Mouse (Mus musculus) midbrain, embryonic 16.5 days (tissue): ENCODE data around the gene Fstl5. TPM values are rescaled to one million over a fixed set of nuclear protein-coding genes. Genes with fewer than 3 reads are reported as not detected.

Experiments used
- ATAC-seq: fragments of 200-750 bp; cut with Nextera tagmentation; 2 replicates; pipeline ENCODE4 v1.8.0; 2017; ENCODE audit warnings: moderate TSS enrichment
- H3K27ac ChIP-seq: fragments of 300-500 bp; sonication (generic); 2 replicates; pipeline ENCODE4 v1.5.1; 2014; ENCODE audit warnings: mild to moderate bottlenecking, low read length, mixed read lengths
- H3K27me3 ChIP-seq: fragments of 300-500 bp; sonication (generic); 2 replicates; pipeline ENCODE4 v1.6.1; 2014; ENCODE audit warnings: low read depth, low read length, mixed read lengths; ENCODE audit not compliant: control insufficient read depth, insufficient read depth
- H3K36me3 ChIP-seq: fragments of 300-500 bp; sonication (generic); 2 replicates; pipeline ENCODE4 v1.6.1; 2014; ENCODE audit warnings: mild to moderate bottlenecking, low read length, moderate library complexity, mixed read lengths; ENCODE audit not compliant: control insufficient read depth, insufficient read depth
- H3K4me1 ChIP-seq: fragments of 300-500 bp; sonication (generic); 2 replicates; pipeline ENCODE4 v1.6.1; 2014; ENCODE audit warnings: mild to moderate bottlenecking, low read length, mixed read lengths; ENCODE audit not compliant: control insufficient read depth, insufficient read depth
- H3K4me2 ChIP-seq: fragments of 300-500 bp; sonication (generic); 2 replicates; pipeline ENCODE4 v1.6.1; 2014; ENCODE audit warnings: mild to moderate bottlenecking, low read length, mixed read lengths
- H3K4me3 ChIP-seq: fragments of 300-500 bp; sonication (generic); 2 replicates; pipeline ENCODE4 v1.5.1; 2014; ENCODE audit warnings: low read depth, mild to moderate bottlenecking, low read length, moderate library complexity, mixed read lengths
- H3K9ac ChIP-seq: fragments of 300-500 bp; sonication (generic); 2 replicates; pipeline ENCODE4 v1.6.1; 2014; ENCODE audit warnings: low read depth, low read length, mixed read lengths
- H3K9me3 ChIP-seq: fragments of 300-500 bp; sonication (generic); replicated peaks from 2 replicates; pipeline ENCODE4 v1.6.1; 2014; ENCODE audit warnings: mild to moderate bottlenecking, low read length, mixed read lengths; ENCODE audit not compliant: control insufficient read depth, poor library complexity, severe bottlenecking
- whole genome bisulfite sequencing: fragments of 180-500 bp; shearing (Covaris S2); extraction: QIAGEN DNeasy Blood & Tissue Kit; methylation state at CpG from one replicate; pipeline ENCODE4 v1.1.7; 2014; 5-methylcytosine and 5-hydroxymethylcytosine counted together
- polyA plus RNA-seq: library from polyadenylated mRNA; unstranded; fragments of >200 nt; fragmentation: Nextera tagmentation; extraction: Ambion mirVana; gene quantifications from 2 replicates; pipeline ENCODE4 v1.2.1, GENCODE M21; 2015

Gene Fstl5
- polyA plus RNA-seq, 1 experiment from 2014 or later = 56.3 TPM

- ATAC-seq = no peak
- H3K9ac ChIP-seq = no peak overlapping the region
- no peaks in the 10 kb centered on the region for H3K36me3 ChIP-seq
- no peaks in the 10 kb centered on the region for H3K9me3 ChIP-seq
- no peaks in the 10 kb centered on the region for H3K27me3 ChIP-seq
- H3K4me2 ChIP-seq = no peak overlapping the region
- no peaks in the 10 kb centered on the region for H3K4me1 ChIP-seq
- H3K4me3 ChIP-seq = no peak overlapping the region
- H3K27ac ChIP-seq = no peak overlapping the region
- WGBS = 87% methylated on average over 1 of the region's 1 CpGs
These were observed 177.3 kb downstream of the Fstl5 start for GRCm38 (mm10) chr3:76251385-76251784.

GRCm38 (mm10) chr3:76292993-76293392, 218.9 kb downstream of the Fstl5 start:
- Histone ChIP-seq H3K4me3 (no peak overlapping the region), H3K4me1 (no peaks in the 10 kb centered on the region), H3K36me3 (no peaks in the 10 kb centered on the region), H3K27me3 (no peaks in the 10 kb centered on the region), H3K27ac (no peak overlapping the region), H3K9me3 (no peaks in the 10 kb centered on the region), H3K9ac (no peak overlapping the region), H3K4me2 (no peak overlapping the region)
- WGBS = 89% methylated on average over 1 of the region's 1 CpGs
- no peak for ATAC-seq

- 4% methylated on average over 1 of the region's 1 CpGs for WGBS
- H3K9ac ChIP-seq = no peak overlapping the region
- H3K36me3 ChIP-seq = no peaks in the 10 kb centered on the region
- H3K9me3 ChIP-seq = no peaks in the 10 kb centered on the region
- no peaks in the 10 kb centered on the region for H3K27me3 ChIP-seq
- H3K4me2 ChIP-seq = no peak overlapping the region
- no peak overlapping the region for H3K4me3 ChIP-seq
- no peak overlapping the region for H3K27ac ChIP-seq
- H3K4me1 ChIP-seq = no peaks in the 10 kb centered on the region
- no peak for ATAC-seq
These were observed 220.3 kb downstream of the Fstl5 start for GRCm38 (mm10) chr3:76294394-76294793.

GRCm38 (mm10) chr3:76301026-76301773, 227.1 kb downstream of the Fstl5 start:
- Histone ChIP-seq H3K36me3 (no peaks in the 10 kb centered on the region), H3K9ac (no peak overlapping the region), H3K4me2 (no peak overlapping the region), H3K27me3 (no peaks in the 10 kb centered on the region), H3K27ac (no peak overlapping the region), H3K9me3 (no peaks in the 10 kb centered on the region), H3K4me1 (no peaks in the 10 kb centered on the region), H3K4me3 (no peak overlapping the region)
- ATAC-seq = no peak
- 85% methylated on average over 2 of the region's 2 CpGs for WGBS

GRCm38 (mm10) chr3:76316991-76317390, 242.9 kb downstream of the Fstl5 start:
- Histone ChIP-seq H3K4me2 (no peak overlapping the region), H3K4me3 (no peak overlapping the region), H3K4me1 (no peaks in the 10 kb centered on the region), H3K27me3 (no peaks in the 10 kb centered on the region), H3K9ac (no peak overlapping the region), H3K9me3 (no peaks in the 10 kb centered on the region), H3K36me3 (no peaks in the 10 kb centered on the region), H3K27ac (no peak overlapping the region)
- WGBS = 90% methylated on average over 3 of the region's 3 CpGs
- ATAC-seq = no peak

- 94% methylated on average over 4 of the region's 4 CpGs for WGBS
- H3K4me1 ChIP-seq = no peaks in the 10 kb centered on the region
- no peaks in the 10 kb centered on the region for H3K9me3 ChIP-seq
- no peak overlapping the region for H3K4me2 ChIP-seq
- H3K4me3 ChIP-seq = no peak overlapping the region
- no peak for ATAC-seq
- no peaks in the 10 kb centered on the region for H3K36me3 ChIP-seq
- H3K27ac ChIP-seq = no peak overlapping the region
- H3K27me3 ChIP-seq = no peaks in the 10 kb centered on the region
- H3K9ac ChIP-seq = no peak overlapping the region
These were observed 245.5 kb downstream of the Fstl5 start for GRCm38 (mm10) chr3:76319531-76319930.

GRCm38 (mm10) chr3:76322431-76322830, 248.4 kb downstream of the Fstl5 start:
- Histone ChIP-seq H3K4me1 (no peaks in the 10 kb centered on the region), H3K36me3 (no peaks in the 10 kb centered on the region), H3K9me3 (no peaks in the 10 kb centered on the region), H3K27me3 (no peaks in the 10 kb centered on the region), H3K27ac (no peak overlapping the region), H3K4me2 (no peak overlapping the region), H3K4me3 (no peak overlapping the region), H3K9ac (no peak overlapping the region)
- no peak for ATAC-seq
- WGBS = 86% methylated on average over 1 of the region's 1 CpGs

GRCm38 (mm10) chr3:76336922-76337321, 262.9 kb downstream of the Fstl5 start:
- no peak for ATAC-seq
- Histone ChIP-seq H3K4me2 (no peak overlapping the region), H3K9ac (no peak overlapping the region), H3K27me3 (no peaks in the 10 kb centered on the region), H3K4me3 (no peak overlapping the region), H3K36me3 (no peaks in the 10 kb centered on the region), H3K27ac (no peak overlapping the region), H3K9me3 (0 out of 2 replicates have a peak, but pooled peaks cover 2% of the 10 kb centered on the region), H3K4me1 (no peaks in the 10 kb centered on the region)
- 91% methylated on average over 4 of the region's 4 CpGs for WGBS

- Histone ChIP-seq H3K36me3 (no peaks in the 10 kb centered on the region), H3K4me2 (no peak overlapping the region), H3K4me3 (no peak overlapping the region), H3K27ac (no peak overlapping the region), H3K4me1 (no peaks in the 10 kb centered on the region), H3K9me3 (no peaks in the 10 kb centered on the region), H3K27me3 (no peaks in the 10 kb centered on the region), H3K9ac (no peak overlapping the region)
- no peak for ATAC-seq
These were observed 292.9 kb downstream of the Fstl5 start for GRCm38 (mm10) chr3:76367000-76367399.
